Mouse (Mus musculus): Measurements from ENCODE around the gene Gm10428. TPM values are rescaled to one million over a fixed set of nuclear protein-coding genes. Genes with fewer than 3 reads are reported as not detected.
A peak's percentile ranks its signal among the peaks of the same experiment; 100 is the strongest.

The Gm10428 gene
- polyA plus RNA-seq, 1 experiment, result not detected

GRCm38 (mm10) chr11:62758491-62758890 is 5.6 kb downstream of the Gm10428 start:
- TF ChIP-seq POLR2A (IDR thresholded peaks at IDR 0.05; ENCODE audit: extremely low read depth, insufficient read depth, low read length), result no peak
- TF ChIP-seq CTCF (IDR thresholded peaks at IDR 0.05; ENCODE audit: extremely low read depth, insufficient read depth, low read length), result no peak
- Histone ChIP-seq H3K4me1 (ENCODE audit: control insufficient read depth, insufficient read depth, low read length) (no peaks in the 10 kb centered on the region), H3K27ac (ENCODE audit: insufficient read depth, low read length) (no peak overlapping the region), H3K4me3 (ENCODE audit: insufficient read depth, low read length) (no peak overlapping the region)

DNA sequence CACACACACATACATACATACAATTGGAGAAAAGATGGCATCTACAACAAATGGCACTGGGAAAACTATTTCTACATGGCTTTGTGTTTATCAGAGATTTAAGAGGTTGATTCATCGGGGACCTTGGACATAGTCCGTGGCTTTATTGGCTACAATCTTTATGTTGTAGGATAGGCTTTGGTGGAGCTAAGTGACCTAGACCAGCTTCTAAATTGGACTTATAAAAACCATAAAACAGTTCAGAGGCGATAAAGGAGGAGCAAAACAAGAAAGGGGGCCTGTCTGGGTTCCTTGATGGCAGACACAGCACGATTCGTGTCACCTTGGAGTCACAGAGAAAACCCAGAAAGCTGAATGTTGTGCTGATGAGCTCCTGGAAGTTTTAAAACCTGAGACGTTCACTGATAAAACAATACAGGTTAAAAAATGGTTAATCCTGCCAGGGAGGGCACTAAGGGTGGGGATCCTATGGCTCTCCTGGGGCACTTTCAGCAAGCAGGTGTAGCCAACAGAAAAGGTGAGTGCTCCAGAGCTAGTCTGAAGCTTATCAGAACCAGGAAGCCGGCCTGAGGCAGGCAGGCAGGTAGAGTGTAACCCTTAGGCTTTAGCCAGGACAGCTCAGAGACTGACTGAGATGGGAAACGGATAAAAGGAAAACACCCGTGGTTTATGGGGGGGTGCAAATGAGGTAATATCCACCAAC is 8.0 kb downstream of the Gm10428 start:
- Histone ChIP-seq H3K27ac (ENCODE audit: insufficient read depth, low read length) (no peak overlapping the region), H3K4me1 (ENCODE audit: control insufficient read depth, insufficient read depth, low read length) (no peaks in the 10 kb centered on the region), H3K4me3 (ENCODE audit: insufficient read depth, low read length) (no peak overlapping the region)
- TF ChIP-seq CTCF (IDR thresholded peaks at IDR 0.05; ENCODE audit: extremely low read depth, insufficient read depth, low read length) (no peak), POLR2A (IDR thresholded peaks at IDR 0.05; ENCODE audit: extremely low read depth, insufficient read depth, low read length) (no peak)

GRCm38 (mm10) chr11:62776510-62776909 is 23.6 kb downstream of the Gm10428 start:
- Histone ChIP-seq H3K4me1 (ENCODE audit: control insufficient read depth, insufficient read depth, low read length) (0 out of 2 replicates have a peak, but pooled peaks cover 2% of the 10 kb centered on the region), H3K27ac (ENCODE audit: insufficient read depth, low read length) (no peak overlapping the region), H3K4me3 (ENCODE audit: insufficient read depth, low read length) (no peak overlapping the region)
- TF ChIP-seq CTCF (IDR thresholded peaks at IDR 0.05; ENCODE audit: extremely low read depth, insufficient read depth, low read length), result no peak
- no peak for TF ChIP-seq POLR2A (IDR thresholded peaks at IDR 0.05; ENCODE audit: extremely low read depth, insufficient read depth, low read length)

GRCm38 (mm10) chr11:62788935-62789616 is 36.2 kb downstream of the Gm10428 start, which contains the start of gene Zfp286:
Gene Zfp286, minus strand, starts transcription at chr11:62789462.
- peak within 1 kb of the TSS; percentile 57 for H3K4me3 ChIP-seq (ENCODE audit: insufficient read depth, low read length)
- TF ChIP-seq CTCF (IDR thresholded peaks at IDR 0.05; ENCODE audit: extremely low read depth, insufficient read depth, low read length), result no peak
- peak; percentile 81 for TF ChIP-seq POLR2A (IDR thresholded peaks at IDR 0.05; ENCODE audit: extremely low read depth, insufficient read depth, low read length)
- H3K4me1 ChIP-seq (ENCODE audit: control insufficient read depth, insufficient read depth, low read length), result peaks cover 3% of the 10 kb centered on the region; the same call in 1 of the 2 replicates
- no peak within 1 kb of the TSS for H3K27ac ChIP-seq (ENCODE audit: insufficient read depth, low read length)

GRCm38 (mm10) chr11:62789617-62789936 is 36.7 kb downstream of the Gm10428 start:
- Histone ChIP-seq H3K4me1 (ENCODE audit: control insufficient read depth, insufficient read depth, low read length) (peaks cover 3% of the 10 kb centered on the region; the same call in 1 of the 2 replicates), H3K4me3 (ENCODE audit: insufficient read depth, low read length) (peak overlapping the region; percentile 57), H3K27ac (ENCODE audit: insufficient read depth, low read length) (no peak overlapping the region)
- TF ChIP-seq CTCF (IDR thresholded peaks at IDR 0.05; ENCODE audit: extremely low read depth, insufficient read depth, low read length) (no peak), POLR2A (IDR thresholded peaks at IDR 0.05; ENCODE audit: extremely low read depth, insufficient read depth, low read length) (no peak)

Other genes with a start within 250 kb of the Gm10428 start
- gene Cenpv, start 213.8 kb upstream of the Gm10428 start, polyA plus RNA-seq (2012; rRNA removed), result 57.3 and 65.1 TPM in 2 replicates
- 3,210 and 3,262 TPM in 2 replicates for gene Ubb, start 201.9 kb upstream of the Gm10428 start, polyA plus RNA-seq (2012; rRNA removed)
- 23.4 and 23.5 TPM in 2 replicates for gene Trpv2, start 178.6 kb upstream of the Gm10428 start, polyA plus RNA-seq (2012; rRNA removed)
- 19.7 and 22.1 TPM in 2 replicates for gene Lrrc75a, start 104.6 kb upstream of the Gm10428 start, polyA plus RNA-seq (2012; rRNA removed)
- gene Mmgt2, start 104.4 kb upstream of the Gm10428 start, polyA plus RNA-seq (2012; rRNA removed), result 36.2 and 39.3 TPM in 2 replicates
- 13.2 and 13.6 TPM in 2 replicates for gene Zfp287, start 21.2 kb upstream of the Gm10428 start, polyA plus RNA-seq (2012; rRNA removed)
- 19.6 and 22.4 TPM in 2 replicates for gene Zfp286, start 36.4 kb downstream of the Gm10428 start, polyA plus RNA-seq (2012; rRNA removed)
- gene Trim16, start 67.1 kb downstream of the Gm10428 start, polyA plus RNA-seq (2012; rRNA removed), result 1.6 TPM in 2 replicates
- gene Fbxw10, start 94.0 kb downstream of the Gm10428 start, polyA plus RNA-seq (2012; rRNA removed), result 0.58 and 0.93 TPM in 2 replicates
- gene Tvp23b, start 126.4 kb downstream of the Gm10428 start, polyA plus RNA-seq (2012; rRNA removed), result 30.2 and 32.8 TPM in 2 replicates
- not detected in 2 replicates for gene Cdrt4, start 198.1 kb downstream of the Gm10428 start, polyA plus RNA-seq (2012; rRNA removed)